Mouse (Mus musculus) 3134 (cell line): ENCODE data around the gene Flvcr2.

Experiments used
- DNase-seq: peaks from one replicate; pipeline ENCODE4 v3.0.0-alpha.2; 2011; ENCODE audit warnings: low spot score; ENCODE audit not compliant: insufficient read length; ENCODE audit errors: extremely low read depth

Flvcr2 gene

DNA sequence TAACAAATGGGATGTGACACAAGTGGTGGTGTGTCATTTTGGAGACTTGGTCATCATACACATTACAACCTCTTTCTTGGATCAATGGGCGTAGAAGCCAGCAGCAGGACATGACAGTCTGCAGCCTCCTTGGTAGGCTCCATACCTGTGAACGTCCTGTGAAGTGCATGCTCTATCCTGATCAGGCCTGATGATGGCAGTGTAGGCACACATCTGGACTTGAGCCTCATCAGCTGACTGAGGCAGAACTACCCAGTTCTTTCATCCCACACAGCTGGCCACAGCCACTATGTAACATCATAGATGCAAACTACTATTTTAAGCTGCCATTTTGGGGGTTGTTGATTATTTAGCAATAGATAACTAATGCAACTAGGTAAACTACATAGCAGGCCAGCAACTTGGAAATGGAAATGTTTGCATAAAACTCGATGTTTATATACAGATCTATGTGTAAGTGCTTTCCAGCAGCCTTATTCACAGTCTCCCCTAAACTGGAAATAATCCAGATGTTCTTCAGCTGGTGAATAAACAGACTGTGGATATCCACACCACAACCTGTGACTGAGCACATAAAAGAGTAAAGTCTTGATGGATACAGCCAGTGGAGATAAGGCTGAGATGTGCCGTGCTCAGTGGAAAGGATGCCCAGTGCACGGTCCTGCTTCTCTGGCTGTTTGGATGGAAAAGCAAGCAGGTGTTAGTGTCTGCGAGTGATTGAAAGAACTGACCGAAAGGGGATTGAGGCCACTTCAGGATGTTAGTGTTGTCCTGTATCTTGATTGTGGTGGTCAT lies 102.0 kb downstream of the Flvcr2 start:
- DNase-seq, result no peak

GRCm38 (mm10) chr12:85850661-85851060 lies 104.3 kb downstream of the Flvcr2 start:
- DNase-seq, result no peak

- no peak for DNase-seq
Measured at GRCm38 (mm10) chr12:85853836-85854235, 107.5 kb downstream of the Flvcr2 start.

DNA sequence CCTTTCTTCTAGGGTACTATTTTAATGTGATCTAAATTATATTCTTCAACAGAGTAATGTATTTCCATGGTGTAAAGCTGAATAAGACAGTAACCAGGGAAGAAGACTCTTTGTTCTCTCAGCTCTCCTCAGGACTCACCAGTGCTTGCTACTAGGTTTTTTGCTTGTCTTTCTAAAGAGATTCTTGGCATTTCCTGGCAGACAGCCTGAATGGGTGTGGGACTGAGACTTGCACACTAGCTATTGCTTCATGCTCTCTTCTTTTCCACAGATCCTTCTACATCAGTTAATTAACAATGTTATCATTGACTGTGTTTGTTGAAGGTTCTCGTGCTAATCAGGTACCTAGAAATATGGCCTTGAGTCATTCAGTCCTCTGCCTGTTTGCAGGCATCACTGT lies 107.9 kb downstream of the Flvcr2 start:
- no peak for DNase-seq

DNA sequence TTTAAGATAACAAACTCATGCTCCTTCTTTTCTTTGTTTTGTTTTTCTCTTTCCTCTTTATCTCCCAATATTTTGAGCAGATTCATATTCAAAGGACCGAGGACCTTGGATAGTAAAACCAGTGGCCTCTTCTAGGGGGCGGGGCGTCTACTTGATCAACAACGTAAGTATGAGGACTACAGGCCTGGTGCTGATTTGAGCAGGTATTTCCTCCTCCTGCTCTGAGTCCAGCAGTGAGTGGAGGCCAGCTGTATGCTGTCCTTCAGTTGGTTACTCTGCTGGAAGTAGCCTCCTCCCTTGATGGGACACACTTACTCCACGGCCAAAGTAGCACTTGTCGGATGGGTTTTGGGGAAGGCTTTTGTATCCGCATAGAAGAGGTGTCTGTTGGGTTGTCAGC lies 111.0 kb downstream of the Flvcr2 start:
- no peak for DNase-seq

- DNase-seq, result no peak
Measured at GRCm38 (mm10) chr12:85859111-85859510, 112.8 kb downstream of the Flvcr2 start.

- DNase-seq, result peak; percentile 26
Measured at GRCm38 (mm10) chr12:85859511-85860189, 113.3 kb downstream of the Flvcr2 start.

DNA sequence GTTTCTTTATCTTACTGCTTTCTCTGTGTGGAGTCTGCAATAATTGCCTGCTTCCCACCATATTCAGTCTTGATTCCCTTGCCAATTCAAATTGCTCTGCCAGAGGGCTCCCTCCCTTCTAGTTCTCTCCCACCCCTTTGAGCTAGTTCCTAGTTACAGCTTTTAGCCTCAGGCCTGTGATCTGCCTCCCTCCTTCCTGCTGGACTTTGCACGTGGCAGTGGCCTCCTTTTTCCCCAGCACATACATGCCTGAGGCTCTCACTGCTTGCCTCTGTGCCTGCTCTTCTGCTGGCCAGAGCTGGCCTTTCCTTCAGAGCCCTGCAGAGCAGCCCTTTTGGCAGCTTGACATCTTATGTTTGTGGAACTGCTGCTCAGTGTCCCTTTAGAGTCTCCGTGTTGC lies 116.2 kb downstream of the Flvcr2 start:
- DNase-seq, result no peak
